Mouse (Mus musculus): ENCODE measurements at regions not wholly inside any gene's neighbourhood (a gene's known extent, or its start where the extent isn't known, plus 50 kb on each side); places are given as distances from the start of the nearest gene placed in this dataset.

DNA sequence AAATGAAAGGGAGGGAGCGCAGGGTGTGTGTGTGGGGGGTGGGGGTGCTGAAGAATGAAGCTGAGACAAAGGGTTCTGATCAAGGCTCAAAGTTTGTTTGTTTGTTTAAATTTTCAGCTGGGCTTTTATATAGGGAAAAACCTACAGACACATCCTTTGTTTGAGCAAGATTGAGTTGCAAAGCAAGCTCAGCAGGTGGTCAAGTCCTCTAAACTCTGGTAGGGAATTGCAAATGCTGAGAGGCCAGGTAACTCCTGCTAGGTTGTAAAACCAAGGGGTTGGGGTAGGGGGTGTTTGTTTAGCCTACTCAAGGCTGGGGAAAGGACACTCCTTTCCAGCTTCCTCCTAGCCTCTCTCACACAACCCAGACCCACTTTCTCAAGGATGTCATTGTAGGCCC is 909.6 kb downstream of the Stpg2 start:
- TF ChIP-seq CTCF (IDR thresholded peaks at IDR 0.05; ENCODE audit: low read depth) (no peak), EP300 (optimal IDR thresholded peaks at IDR 0.05) (no peak)
